Mouse (Mus musculus) left cerebral cortex, adult 8-10 months (tissue): Measurements from ENCODE around the gene Rbm24. TPM values are rescaled to one million over a fixed set of nuclear protein-coding genes. Genes with fewer than 3 reads are reported as not detected.

ENCODE experiments used
- DNase-seq, 2 experiments: peaks; one replicate each; pipeline ENCODE4 v3.0.0; 2022; ENCODE audit warnings: low spot score in 2 of 2
- total RNA-seq, 4 experiments: library from RNA; stranded (reverse); gene quantifications; 2 replicates each; pipeline ENCODE4 v1.2.4; 2022

Gene Rbm24
- total RNA-seq, 4 experiments from 2014 or later = 19.2 to 24.5 (median 22.4) TPM

DNA sequence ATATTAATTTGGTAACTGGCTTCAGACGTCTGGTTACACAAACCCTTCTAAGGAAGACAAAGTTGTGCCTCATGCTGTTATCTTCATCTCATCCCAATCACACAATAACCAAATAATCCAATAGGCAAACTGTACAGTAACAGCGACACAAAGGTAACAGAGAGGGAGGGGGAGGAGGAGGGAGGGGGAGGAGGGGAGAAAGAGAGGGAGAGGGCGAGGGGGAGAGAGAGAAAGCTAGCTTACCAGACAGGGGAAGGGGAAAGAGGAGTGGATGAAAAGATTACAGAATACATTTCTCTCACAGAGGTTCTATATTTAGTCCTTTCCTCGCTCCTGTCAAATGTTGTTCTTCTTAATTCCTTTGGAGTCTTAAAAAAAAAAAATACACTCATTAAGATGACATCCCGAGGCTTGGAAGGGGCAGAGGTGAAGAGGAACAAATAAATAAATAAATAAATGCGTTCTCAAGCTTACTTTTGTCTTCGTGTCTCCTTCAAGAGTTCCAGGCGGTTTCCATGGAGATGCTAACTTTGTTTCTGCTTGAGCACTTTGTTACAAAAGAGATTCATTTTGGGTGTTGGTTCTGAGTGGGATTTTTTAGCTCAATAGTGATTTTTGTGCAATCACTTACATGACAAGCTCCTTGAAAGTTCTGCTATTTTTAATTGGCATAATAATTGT lies 15.8 kb downstream of the Rbm24 start:
- no peak for DNase-seq

DNA sequence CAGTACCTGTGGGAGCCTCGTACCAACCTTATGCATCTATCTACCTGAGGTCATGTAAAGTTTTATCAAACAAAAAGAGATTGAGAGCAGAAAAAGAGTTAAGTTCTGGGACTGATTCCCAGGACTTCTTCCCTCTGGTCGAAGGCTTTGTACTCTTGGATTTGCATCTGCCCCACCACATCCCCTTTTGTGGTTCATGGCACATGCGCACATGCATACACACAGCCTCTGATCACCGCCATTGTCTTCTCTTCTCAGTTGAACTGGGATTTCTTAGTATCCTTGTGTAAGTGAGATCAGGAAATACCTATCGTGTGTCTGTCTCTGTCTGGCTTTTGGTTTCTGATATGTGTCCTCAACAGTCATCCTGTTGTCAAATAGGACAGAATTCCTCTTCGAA lies 20.7 kb downstream of the Rbm24 start:
- DNase-seq = no peak

DNA sequence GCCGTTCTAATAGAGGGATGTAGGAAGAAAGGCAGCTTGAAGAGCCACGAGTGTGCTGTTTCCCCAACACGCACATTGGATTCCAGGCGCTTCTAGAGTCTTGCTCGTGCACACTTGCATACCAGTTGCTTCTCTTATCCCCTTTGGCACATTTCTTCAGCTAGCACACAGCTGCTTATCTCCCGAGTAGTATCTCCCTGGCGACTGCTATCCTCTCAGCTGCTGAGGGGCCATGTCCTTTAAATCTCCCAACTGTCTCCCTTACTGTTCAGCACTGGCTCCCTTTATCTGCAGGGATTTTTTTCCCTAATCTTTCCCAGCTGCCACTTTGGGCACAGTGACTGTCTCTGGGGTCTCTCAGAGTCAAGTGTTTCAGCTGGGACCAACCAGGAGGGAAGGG lies 25.8 kb downstream of the Rbm24 start:
- no peak for DNase-seq

DNA sequence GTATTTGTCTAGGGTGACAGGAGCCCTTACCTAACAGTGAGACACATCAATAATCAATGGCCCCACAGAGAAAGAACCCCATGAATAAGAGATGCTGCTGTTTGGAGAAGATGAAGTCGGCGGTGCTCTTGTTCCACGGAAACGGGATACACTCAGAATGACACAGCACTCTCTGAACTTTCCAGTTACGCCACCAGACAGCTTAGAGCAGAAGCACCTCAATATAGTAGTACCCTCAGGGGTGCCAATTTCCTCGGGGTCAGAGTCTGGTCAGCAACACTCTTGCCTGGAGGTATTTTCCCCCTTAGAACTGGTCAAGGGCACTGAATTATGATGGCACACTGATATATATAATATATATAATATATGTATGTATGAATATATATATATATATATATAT lies 27.8 kb downstream of the Rbm24 start:
- no peak for DNase-seq

DNA sequence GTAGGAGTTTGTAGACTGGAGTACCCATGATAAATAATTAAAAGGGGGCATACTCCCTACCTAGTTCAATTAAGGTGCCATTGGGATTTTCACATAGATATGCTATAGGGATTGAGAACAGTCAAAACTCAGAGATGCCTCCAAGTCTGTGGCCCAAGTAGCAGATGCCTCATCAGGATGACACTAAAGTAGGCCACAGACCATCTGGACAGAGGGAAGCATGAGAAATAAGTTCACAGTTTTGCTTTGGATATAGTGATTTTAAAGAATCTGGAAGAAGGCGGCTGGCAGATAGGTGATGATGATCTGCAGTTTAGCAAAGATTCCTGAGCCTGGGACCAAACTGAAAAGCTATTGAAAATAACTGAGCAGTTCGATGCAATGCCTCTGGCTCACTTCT lies 30.0 kb downstream of the Rbm24 start:
- DNase-seq = no peak

DNA sequence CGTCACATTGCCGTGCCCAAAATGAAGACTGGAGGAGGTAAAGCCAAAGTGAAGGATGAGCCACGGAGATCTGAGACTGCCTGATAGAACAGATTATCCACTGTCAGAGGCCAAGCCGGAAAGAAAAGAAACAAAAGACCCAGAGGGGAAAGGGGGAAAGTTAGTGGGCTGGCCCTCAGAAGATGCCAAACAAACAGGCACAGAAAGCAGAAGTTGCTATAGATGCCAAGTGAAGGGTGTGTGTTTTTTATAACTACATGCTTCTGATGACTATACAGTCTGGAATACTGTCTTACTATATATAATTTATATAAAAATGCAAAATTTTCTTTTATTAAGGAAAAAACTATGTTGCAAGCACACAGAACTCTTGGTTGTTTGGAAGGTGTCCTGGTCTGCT lies 31.7 kb downstream of the Rbm24 start:
- no peak for DNase-seq

DNA sequence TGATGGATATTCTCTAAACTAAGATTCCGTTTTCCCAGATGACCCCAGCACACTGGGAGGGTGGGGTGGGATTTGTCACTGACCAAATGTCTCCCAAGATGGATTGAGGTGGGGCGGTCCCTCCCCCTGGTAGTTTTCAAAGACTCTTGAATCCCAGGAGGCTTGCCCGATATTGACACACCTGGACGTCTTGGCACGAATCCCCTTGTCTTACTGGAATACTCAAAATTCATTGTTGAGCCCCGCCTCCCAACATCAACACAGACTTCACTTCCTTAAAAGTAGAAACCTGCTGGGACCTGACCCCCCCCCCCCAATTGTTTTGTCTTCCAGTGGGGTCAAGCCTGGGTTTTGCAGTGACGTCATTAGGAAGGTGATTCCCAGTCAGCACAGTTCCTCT lies 32.4 kb downstream of the Rbm24 start:
- no peak for DNase-seq

DNA sequence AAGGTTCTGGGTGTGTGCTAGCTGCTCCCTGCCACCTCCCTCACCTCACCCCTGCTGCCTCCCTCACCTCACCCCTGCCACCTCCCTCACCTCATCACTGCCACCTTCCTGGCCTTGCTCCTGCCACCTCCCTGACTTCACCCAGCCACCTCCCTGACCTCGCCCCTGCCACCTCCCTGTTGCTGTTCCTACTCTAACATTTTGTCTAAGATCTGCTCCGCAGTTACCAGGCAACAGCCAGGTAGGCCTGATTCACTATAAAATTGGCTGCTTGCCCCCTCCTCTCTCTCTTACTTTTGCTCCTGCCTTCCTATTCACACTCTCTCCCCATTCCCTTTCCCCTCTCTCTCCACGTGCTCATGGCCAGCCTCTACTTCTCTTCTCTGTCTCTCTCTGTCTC lies 33.3 kb downstream of the Rbm24 start:
- DNase-seq = no peak

DNA sequence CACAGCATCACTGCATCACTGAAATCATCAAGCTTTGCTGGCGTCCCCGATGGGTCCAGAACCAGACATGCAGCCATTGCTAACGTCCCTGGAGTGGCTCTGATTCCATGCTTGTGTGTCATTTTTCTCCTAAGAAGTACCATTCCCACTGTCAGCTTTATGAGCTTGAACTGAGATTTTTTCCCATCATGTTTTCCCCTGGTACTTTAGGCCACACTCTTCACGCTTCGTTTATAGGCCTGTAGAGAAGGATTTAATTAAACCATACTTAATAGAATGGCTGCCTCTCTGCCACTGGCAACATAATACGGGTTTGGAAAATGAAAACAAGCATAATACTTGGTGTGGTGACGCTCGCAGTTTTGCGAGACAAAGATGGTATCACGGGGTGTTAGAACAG lies 41.3 kb downstream of the Rbm24 start:
- DNase-seq = no peak

DNA sequence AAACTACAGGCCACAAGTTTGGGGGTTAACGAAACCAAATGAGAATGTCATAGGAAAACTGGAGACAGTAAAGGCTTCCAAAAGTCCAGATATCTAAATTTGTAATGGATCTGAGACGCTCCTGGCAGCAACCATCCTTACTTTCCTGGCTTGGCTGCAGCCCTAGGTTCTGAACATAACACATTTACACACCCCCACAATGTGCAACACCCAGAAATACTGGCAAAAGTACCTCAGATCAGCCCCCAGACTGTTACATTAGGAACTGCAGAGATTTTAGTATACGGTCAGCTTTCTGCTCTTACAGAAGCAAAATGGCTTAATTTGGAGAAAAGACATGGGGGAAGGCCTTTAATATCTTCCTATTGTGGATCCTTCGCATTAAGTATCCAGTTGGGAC lies 44.0 kb downstream of the Rbm24 start:
- peak in 1 of 2 experiments; percentile 55 for DNase-seq

DNA sequence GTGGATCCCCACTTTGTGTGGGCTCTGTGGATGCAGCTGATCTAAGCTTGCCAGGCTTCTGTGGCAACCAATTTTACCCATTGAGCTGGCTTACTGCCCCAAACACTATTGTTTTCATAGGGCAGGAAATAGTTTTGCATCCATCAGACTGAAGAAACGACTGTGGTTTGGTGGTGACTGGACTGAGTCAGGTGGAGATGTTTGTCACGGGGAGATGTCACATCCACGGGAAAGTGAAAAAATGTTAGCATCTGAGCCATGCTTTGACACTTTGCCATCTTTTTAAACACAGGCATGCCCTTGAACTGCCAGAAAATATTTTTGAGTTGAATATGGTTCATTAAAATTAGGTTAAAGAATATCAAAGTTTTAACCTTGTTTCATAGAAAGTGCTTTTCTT lies 45.5 kb downstream of the Rbm24 start:
- DNase-seq = no peak

DNA sequence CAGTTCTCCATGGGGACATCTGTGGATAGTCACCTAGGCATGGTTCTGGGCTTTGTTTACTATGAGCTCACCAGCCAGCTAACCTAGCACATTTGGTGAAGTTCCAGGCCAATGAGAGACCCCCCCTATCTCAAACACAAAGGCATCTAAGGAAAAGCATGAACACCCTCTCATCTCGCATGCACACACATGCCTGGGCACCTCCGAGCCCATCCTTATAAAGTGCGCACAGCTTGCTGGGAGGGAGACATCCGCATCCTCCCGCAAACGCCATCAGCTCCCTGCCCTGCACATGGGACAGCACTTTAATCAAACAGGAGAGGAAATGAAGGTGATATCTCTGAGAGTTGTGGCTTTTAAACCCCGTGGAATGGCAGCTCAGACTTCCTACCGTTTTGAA lies 50.0 kb downstream of the Rbm24 start:
- no peak for DNase-seq

DNA sequence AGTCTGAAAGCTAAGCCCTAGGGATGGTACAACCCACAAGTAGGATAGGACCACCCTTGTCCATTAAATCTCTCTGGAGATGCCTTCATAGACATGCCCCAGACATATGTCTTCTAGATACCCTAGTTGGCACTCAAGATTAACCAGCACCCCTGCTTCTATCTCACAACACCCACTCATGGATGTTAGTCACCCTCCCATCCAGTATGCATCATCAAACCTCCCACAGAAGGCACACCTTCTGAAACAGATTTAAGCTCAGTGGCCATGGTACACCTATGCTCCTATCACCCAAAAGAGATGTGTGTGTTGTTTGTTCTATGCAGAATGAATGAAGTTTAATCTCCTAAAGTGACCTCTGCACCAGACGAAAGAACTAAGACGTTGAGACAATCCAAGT lies 51.3 kb downstream of the Rbm24 start:
- no peak for DNase-seq

Other genes starting within 250 kb of the Rbm24 start
- gene Stmnd1, start 144.7 kb upstream of the Rbm24 start, total RNA-seq = not detected
- 100 to 1,000 TPM; 205 to 244 (median 221) TPM for gene Cap2, start 83.4 kb downstream of the Rbm24 start, total RNA-seq